Mouse (Mus musculus) small intestine, adult 2 months (tissue): ENCODE data around the gene Gm1043. TPM values are rescaled to one million over a fixed set of nuclear protein-coding genes. Genes with fewer than 3 reads are reported as not detected.
A peak's percentile ranks its signal among the peaks of the same experiment; 100 is the strongest.

ENCODE experiments used
- H3K27ac ChIP-seq: fragments of 200-500 bp; 2 replicates; pipeline ENCODE4 v1.5.1; 2012; ENCODE audit warnings: low read depth, low read length, control low read depth, inconsistent platforms; ENCODE audit not compliant: insufficient read depth
- H3K27me3 ChIP-seq: fragments of 200-500 bp; 2 replicates; pipeline ENCODE4 v1.6.1; 2012; ENCODE audit warnings: mild to moderate bottlenecking, moderate library complexity, low read length, inconsistent platforms; ENCODE audit not compliant: control insufficient read depth, insufficient read depth
- H3K36me3 ChIP-seq: fragments of 200-500 bp; 2 replicates; pipeline ENCODE4 v1.6.1; 2012; ENCODE audit warnings: mild to moderate bottlenecking, low read length, control low read depth, inconsistent platforms; ENCODE audit not compliant: control insufficient read depth, insufficient read depth
- H3K4me1 ChIP-seq: fragments of 200-500 bp; 2 replicates; pipeline ENCODE4 v1.6.1; 2012; ENCODE audit warnings: low read length, inconsistent platforms, mixed read lengths; ENCODE audit not compliant: control insufficient read depth, insufficient read depth, insufficient read length
- H3K4me3 ChIP-seq: fragments of 200-500 bp; 2 replicates; pipeline ENCODE4 v1.5.1; 2012; ENCODE audit warnings: low read depth, mild to moderate bottlenecking, control low read depth, inconsistent platforms, low read length, moderate library complexity
- CTCF ChIP-seq: fragments of 200-500 bp; IDR thresholded peaks from 2 replicates; pipeline ENCODE4 v1.5.1; 2012; ENCODE audit warnings: low read depth, mild to moderate bottlenecking, control low read depth, inconsistent platforms, low read length, moderate library complexity, mixed read lengths; ENCODE audit not compliant: insufficient replicate concordance, insufficient read length; ENCODE audit errors: extremely low read depth
- POLR2A ChIP-seq: fragments of 200-500 bp; IDR thresholded peaks from 2 replicates; pipeline ENCODE4 v1.6.1; 2012; ENCODE audit warnings: low read depth, mild to moderate bottlenecking, control low read depth, inconsistent platforms, low read length, moderate library complexity
- WGBS: fragments of 180-500 bp; shearing (Covaris S2); methylation state at CpG from one replicate; pipeline ENCODE4 v1.1.7; 2018; 5-methylcytosine and 5-hydroxymethylcytosine counted together
- polyA plus RNA-seq: library from polyadenylated mRNA; depleted of rRNA; stranded (reverse); fragments of >200 nt; gene quantifications from 2 replicates; pipeline ENCODE4 v1.2.3, GENCODE M21; 2012

Gene Gm1043
- polyA plus RNA-seq, 1 experiment: 0.85 TPM

DNA sequence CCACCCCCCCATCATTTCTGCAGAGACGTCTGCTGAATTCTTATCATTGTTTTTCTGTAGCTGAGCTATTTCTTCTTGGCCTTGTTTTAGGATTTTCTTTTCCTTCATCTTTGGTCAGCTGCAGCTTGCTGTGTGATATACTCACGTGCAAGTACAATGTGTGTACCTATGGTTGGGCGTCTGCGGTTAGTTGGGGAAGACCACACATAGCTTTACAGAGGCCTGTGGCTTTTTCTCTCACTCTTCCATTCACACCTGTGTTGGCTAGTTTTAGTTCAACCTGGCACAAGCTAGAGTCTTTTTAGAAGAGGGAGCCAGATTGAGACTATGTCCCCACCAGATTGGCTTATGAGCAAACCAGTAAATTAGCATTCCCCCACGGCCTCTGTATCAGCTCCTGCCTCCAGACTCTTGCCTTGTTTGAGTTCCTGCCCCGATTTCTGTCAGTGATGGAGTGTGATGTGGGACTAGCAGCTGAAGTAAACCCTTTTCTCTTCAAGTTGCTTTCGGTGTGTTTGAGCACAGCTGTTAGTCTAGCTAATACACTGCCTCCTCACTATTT is 1.9 kb upstream of the Gm1043 start:
- H3K4me3 ChIP-seq: no peak overlapping the region
- no peaks in the 10 kb centered on the region for H3K27me3 ChIP-seq
- no peak for TF ChIP-seq POLR2A
- no peak for TF ChIP-seq CTCF
- WGBS: 74% methylated on average over 7 of the region's 7 CpGs
- no peak overlapping the region for H3K27ac ChIP-seq
- H3K4me1 ChIP-seq: peaks cover 5% of the 10 kb centered on the region; the same call in 1 of the 2 replicates
- peaks cover 12% of the 10 kb centered on the region for H3K36me3 ChIP-seq

DNA sequence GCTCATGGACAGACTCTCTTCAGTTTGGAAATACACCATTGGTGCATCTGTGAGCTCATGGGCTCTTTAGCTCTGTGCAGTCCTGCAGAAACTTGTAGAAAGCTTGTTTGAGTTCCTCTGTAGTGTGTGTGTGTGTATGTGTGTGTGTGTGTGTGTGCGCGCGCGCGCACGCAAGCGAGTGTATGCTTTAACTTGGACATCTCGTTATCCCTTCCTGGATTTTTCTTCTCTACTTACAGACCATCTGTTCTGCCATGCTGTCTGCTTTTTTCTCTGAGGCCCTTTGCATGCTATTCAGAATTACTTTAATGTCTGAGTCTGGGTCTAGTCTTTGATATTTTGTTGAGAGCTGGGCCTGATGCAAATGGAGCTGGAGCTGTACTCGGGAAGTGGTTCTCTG is 1.3 kb upstream of the Gm1043 start:
- Histone ChIP-seq H3K27me3 (no peaks in the 10 kb centered on the region), H3K27ac (no peak overlapping the region), H3K4me3 (no peak overlapping the region), H3K4me1 (peaks cover 10% of the 10 kb centered on the region), H3K36me3 (peaks cover 12% of the 10 kb centered on the region)
- WGBS: 90% methylated on average over 9 of the region's 9 CpGs
- no peak for TF ChIP-seq POLR2A
- no peak for TF ChIP-seq CTCF

DNA sequence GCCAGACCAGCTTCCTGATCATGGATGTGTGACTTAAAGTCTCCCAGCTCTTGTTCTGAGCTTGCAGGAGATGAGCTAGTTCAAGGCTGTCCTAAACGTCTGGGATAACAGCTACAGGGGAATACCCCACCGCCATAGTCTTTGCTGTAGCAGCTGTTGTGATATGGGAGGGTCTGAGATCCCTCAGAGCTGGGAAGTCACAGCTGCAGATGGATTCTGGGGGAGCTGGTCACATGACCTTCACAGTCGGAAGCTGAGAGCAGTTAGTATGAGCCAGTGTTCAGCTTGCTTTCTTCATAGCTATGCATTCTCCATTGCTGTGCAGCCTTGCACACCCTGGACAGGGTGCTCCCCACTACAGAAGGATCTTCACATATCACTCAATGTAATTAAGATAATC is 748 bp downstream of the Gm1043 start:
- WGBS: 73% methylated on average over 3 of the region's 3 CpGs
- Histone ChIP-seq H3K4me1 (peaks cover 19% of the 10 kb centered on the region), H3K4me3 (no peak overlapping the region), H3K36me3 (peaks cover 12% of the 10 kb centered on the region), H3K27ac (no peak overlapping the region), H3K27me3 (no peaks in the 10 kb centered on the region)
- TF ChIP-seq CTCF: no peak
- no peak for TF ChIP-seq POLR2A

DNA sequence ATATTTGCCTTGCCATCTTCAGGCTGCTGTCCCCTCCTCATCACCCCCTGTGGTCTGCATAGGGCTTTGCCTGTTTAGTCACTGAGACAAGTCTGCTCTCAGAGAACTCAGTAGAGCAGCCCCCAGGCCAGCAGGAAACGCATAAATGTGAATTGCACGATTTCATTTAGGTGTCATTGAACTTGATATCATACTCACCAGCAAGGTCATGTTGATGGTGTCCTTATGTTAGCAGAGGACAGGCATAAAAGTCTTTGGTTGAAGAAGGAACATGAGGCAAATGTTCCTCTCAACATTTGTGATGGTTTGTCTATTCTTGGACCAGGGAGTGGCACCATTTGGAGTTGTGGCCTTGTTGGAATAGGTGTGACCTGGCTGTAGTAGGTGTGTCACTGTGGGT is 2.6 kb downstream of the Gm1043 start:
- TF ChIP-seq CTCF (no peak), POLR2A (no peak)
- Histone ChIP-seq H3K27ac (no peak overlapping the region), H3K4me3 (no peak overlapping the region), H3K27me3 (no peaks in the 10 kb centered on the region), H3K4me1 (peaks cover 19% of the 10 kb centered on the region), H3K36me3 (peaks cover 25% of the 10 kb centered on the region)
- 65% methylated on average over 2 of the region's 2 CpGs for WGBS

DNA sequence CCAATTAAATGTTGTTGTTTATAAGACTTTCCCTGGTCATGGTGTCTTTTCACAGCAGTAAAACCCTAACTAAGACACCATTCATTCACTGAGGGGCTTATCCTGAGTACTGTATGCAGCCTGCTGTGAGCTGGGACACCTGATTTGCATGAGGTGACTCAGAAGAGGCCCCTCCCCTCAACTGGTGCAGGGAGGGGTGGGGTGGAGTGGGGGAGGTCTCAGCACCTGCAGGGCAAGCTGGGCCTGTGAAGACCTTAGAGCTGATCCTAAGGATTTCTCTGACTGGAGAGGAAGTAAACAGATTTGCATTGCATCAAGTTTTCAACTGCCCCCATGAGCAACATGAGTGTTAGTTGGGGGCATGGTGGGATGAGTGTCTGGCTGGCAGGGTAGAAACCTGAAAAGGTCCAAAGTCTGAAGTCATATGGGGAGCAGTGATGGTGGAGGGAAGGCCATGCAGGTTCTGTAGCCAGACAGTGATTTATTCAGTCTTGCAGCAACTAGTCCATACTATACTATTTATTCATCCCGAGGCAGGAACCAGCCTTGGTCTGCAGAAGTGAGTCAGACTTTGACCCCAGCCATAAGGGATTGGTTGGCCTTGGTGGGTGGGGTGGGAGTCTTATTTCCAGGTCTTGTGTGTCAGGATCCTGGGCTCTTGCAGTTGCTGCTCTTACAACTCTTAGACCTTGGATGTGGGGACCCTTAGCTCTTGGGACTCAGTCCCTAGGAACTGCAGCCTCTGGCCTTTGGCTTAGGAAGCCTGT is 3.4 kb downstream of the Gm1043 start:
- Histone ChIP-seq H3K36me3 (peaks cover 31% of the 10 kb centered on the region), H3K27ac (peak overlapping the region; percentile 81), H3K4me1 (peaks cover 19% of the 10 kb centered on the region), H3K4me3 (no peak overlapping the region), H3K27me3 (no peaks in the 10 kb centered on the region)
- TF ChIP-seq CTCF (no peak), POLR2A (no peak)
- 20% methylated on average over 1 of the region's 1 CpGs for WGBS

DNA sequence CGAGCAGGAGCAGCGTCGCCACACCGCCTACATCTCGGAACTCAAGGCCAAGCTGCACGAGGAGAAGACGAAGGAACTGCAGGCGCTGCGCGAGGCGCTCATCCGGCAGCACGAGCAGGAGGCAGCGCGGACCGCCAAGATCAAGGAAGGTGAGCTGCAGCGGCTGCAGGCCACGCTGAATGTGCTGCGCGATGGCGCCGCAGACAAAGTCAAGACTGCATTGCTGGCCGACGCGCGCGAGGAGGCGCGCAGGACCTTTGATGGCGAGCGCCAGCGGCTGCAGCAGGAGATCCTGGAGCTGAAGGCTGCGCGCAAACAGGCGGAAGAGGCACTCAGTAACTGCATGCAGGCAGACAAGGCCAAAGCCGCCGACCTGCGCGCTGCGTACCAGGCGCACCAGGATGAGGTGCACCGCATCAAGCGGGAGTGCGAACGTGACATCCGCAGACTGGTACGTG is 6.0 kb downstream of the Gm1043 start:
- no peak overlapping the region for H3K27ac ChIP-seq
- H3K36me3 ChIP-seq: peaks cover 23% of the 10 kb centered on the region
- 74% methylated on average over 47 of the region's 47 CpGs for WGBS
- no peak overlapping the region for H3K4me3 ChIP-seq
- TF ChIP-seq CTCF (no peak), POLR2A (no peak)
- peaks cover 19% of the 10 kb centered on the region for H3K4me1 ChIP-seq
- H3K27me3 ChIP-seq: no peaks in the 10 kb centered on the region

DNA sequence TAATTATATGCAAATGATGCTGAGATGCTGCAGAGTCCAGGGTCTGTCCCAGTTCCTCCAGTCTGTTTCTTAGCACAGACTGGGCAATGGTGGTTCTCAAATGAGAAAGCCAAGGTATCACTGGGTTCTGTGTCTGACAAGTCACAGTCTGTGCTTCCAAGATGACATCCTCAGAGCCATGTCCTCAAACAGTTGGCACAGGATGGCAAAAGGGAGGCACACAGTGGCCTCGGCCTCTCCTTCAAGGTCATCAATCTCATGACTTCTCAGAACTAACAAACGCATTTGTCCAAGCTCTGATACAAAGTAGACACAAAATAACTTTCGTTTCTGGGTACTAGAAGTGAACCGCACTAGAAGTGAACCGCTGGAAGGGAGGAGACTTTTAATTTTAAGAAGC is 9.8 kb downstream of the Gm1043 start:
- H3K4me1 ChIP-seq: no peaks in the 10 kb centered on the region
- no peak for TF ChIP-seq POLR2A
- no peak for TF ChIP-seq CTCF
- peaks cover 34% of the 10 kb centered on the region for H3K36me3 ChIP-seq
- H3K4me3 ChIP-seq: no peak overlapping the region
- H3K27me3 ChIP-seq: no peaks in the 10 kb centered on the region
- no peak overlapping the region for H3K27ac ChIP-seq
- WGBS: 85% methylated on average over 5 of the region's 5 CpGs
